Mouse (Mus musculus): ENCODE data around the gene Exph5. TPM values are rescaled to one million over a fixed set of nuclear protein-coding genes. Genes with fewer than 3 reads are reported as not detected.

The Exph5 gene
- polyA plus RNA-seq, 1 experiment from 2014 or later: 1.1 TPM

- WGBS: 85% methylated on average over 5 of the region's 5 CpGs
- no peak overlapping the region for H3K27ac ChIP-seq (replicated peaks; ENCODE audit: low read depth, low read length)
- no peaks in the 10 kb centered on the region for H3K27me3 ChIP-seq (ENCODE audit: control insufficient read depth, insufficient read depth, low read length)
- no peak overlapping the region for H3K4me2 ChIP-seq (ENCODE audit: low read depth, severe bottlenecking)
- no peak overlapping the region for H3K4me3 ChIP-seq (ENCODE audit: low read depth, low read length)
- H3K9me3 ChIP-seq (ENCODE audit: control insufficient read depth, low read length): no peaks in the 10 kb centered on the region
- no peaks in the 10 kb centered on the region for H3K36me3 ChIP-seq (ENCODE audit: control insufficient read depth, insufficient read depth, low read length)
- DNase-seq (ENCODE audit: low spot score) (no peak), ATAC-seq (ENCODE audit: insufficient number of reproducible peaks, low FRiP score, low TSS enrichment, low read depth) (no peak)
- H3K4me1 ChIP-seq (ENCODE audit: control insufficient read depth, insufficient read depth, low read length): peaks cover 7% of the 10 kb centered on the region; the same call in 1 of the 2 replicates
- H3K9ac ChIP-seq (ENCODE audit: low read length): no peak overlapping the region
These were observed 32.6 kb upstream of the Exph5 start for GRCm38 (mm10) chr9:53268731-53269465.

DNA sequence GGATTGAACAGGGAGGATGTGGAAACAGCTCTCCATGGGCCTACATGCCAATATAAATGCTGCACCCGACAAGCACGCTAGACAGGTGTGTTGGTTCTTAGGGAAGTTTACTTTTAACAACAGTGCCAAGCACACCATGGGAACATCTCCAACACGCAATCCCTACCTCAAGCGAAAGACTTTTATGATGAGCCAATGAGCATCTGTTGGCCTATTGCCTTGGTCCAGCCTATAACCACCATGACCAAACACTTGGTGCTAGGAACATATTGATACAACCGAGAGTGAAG lies 32.1 kb upstream of the Exph5 start:
- Histone ChIP-seq H3K27ac (replicated peaks; ENCODE audit: low read depth, low read length) (no peak overlapping the region), H3K4me1 (ENCODE audit: control insufficient read depth, insufficient read depth, low read length) (peaks cover 7% of the 10 kb centered on the region; the same call in 1 of the 2 replicates), H3K9ac (ENCODE audit: low read length) (no peak overlapping the region), H3K9me3 (ENCODE audit: control insufficient read depth, low read length) (no peaks in the 10 kb centered on the region), H3K36me3 (ENCODE audit: control insufficient read depth, insufficient read depth, low read length) (no peaks in the 10 kb centered on the region), H3K4me2 (ENCODE audit: low read depth, severe bottlenecking) (no peak overlapping the region), H3K27me3 (ENCODE audit: control insufficient read depth, insufficient read depth, low read length) (no peaks in the 10 kb centered on the region), H3K4me3 (ENCODE audit: low read depth, low read length) (no peak overlapping the region)
- WGBS: 93% methylated on average over 5 of the region's 5 CpGs
- no peak for ATAC-seq (ENCODE audit: insufficient number of reproducible peaks, low FRiP score, low TSS enrichment, low read depth)
- DNase-seq (ENCODE audit: low spot score): no peak

- H3K36me3 ChIP-seq (ENCODE audit: control insufficient read depth, insufficient read depth, low read length): no peaks in the 10 kb centered on the region
- no peak for DNase-seq (ENCODE audit: low spot score)
- no peak for ATAC-seq (ENCODE audit: insufficient number of reproducible peaks, low FRiP score, low TSS enrichment, low read depth)
- peaks cover 7% of the 10 kb centered on the region; the same call in 1 of the 2 replicates for H3K4me1 ChIP-seq (ENCODE audit: control insufficient read depth, insufficient read depth, low read length)
- no peak overlapping the region for H3K27ac ChIP-seq (replicated peaks; ENCODE audit: low read depth, low read length)
- WGBS: 64% methylated on average over 5 of the region's 5 CpGs
- no peaks in the 10 kb centered on the region for H3K27me3 ChIP-seq (ENCODE audit: control insufficient read depth, insufficient read depth, low read length)
- H3K4me2 ChIP-seq (ENCODE audit: low read depth, severe bottlenecking): no peak overlapping the region
- no peak overlapping the region for H3K4me3 ChIP-seq (ENCODE audit: low read depth, low read length)
- no peak overlapping the region for H3K9ac ChIP-seq (ENCODE audit: low read length)
- no peaks in the 10 kb centered on the region for H3K9me3 ChIP-seq (ENCODE audit: control insufficient read depth, low read length)
These were observed 30.0 kb upstream of the Exph5 start for GRCm38 (mm10) chr9:53271281-53272022.

DNA sequence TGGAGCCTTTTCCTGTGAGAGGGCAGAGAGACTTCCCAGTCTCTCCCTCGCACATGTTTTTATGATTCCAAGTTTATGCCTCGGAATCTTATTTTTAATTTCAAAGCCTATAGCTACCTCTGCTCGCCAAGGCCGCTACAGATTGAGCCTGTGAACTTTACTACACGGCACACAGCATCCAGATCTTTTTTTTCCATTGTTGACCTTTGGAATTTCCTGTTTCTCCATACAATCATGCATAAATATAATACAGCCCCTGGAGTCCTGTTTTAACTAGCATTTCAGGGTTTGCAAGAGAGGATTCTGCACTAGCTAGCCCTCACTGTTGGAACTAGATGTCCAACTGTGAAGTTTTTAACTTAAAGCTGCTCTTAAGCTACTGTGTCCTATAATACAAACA lies 29.3 kb upstream of the Exph5 start:
- Histone ChIP-seq H3K4me2 (ENCODE audit: low read depth, severe bottlenecking) (no peak overlapping the region), H3K9ac (ENCODE audit: low read length) (no peak overlapping the region), H3K4me1 (ENCODE audit: control insufficient read depth, insufficient read depth, low read length) (peaks cover 7% of the 10 kb centered on the region; the same call in 1 of the 2 replicates), H3K36me3 (ENCODE audit: control insufficient read depth, insufficient read depth, low read length) (no peaks in the 10 kb centered on the region), H3K9me3 (ENCODE audit: control insufficient read depth, low read length) (no peaks in the 10 kb centered on the region), H3K4me3 (ENCODE audit: low read depth, low read length) (no peak overlapping the region), H3K27me3 (ENCODE audit: control insufficient read depth, insufficient read depth, low read length) (no peaks in the 10 kb centered on the region), H3K27ac (replicated peaks; ENCODE audit: low read depth, low read length) (peak overlapping the region; percentile 36; the same call in 1 of the 2 replicates)
- DNase-seq (ENCODE audit: low spot score) (no peak), ATAC-seq (ENCODE audit: insufficient number of reproducible peaks, low FRiP score, low TSS enrichment, low read depth) (no peak)
- WGBS: 52% methylated on average over 5 of the region's 5 CpGs

DNA sequence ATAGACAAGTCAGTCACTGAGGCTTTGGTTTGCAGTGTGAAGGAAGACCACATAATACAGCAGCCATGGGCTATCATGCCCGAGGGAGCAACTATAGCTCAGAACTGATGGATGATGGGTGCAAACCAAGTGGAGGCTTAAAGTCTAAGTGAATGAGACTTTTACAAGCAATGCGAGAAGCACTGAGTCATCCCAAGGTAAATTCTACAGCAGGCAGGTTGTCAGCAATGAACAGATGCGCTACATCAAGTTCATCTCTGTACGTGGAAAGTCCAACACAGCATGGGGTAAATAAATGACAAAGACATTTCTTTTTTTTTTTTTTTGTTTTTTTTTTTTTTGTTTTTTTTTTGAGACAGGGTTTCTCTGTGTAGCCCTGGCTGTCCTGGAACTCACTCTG lies 28.8 kb upstream of the Exph5 start:
- H3K9ac ChIP-seq (ENCODE audit: low read length): no peak overlapping the region
- WGBS: 82% methylated on average over 4 of the region's 4 CpGs
- no peak overlapping the region for H3K27ac ChIP-seq (replicated peaks; ENCODE audit: low read depth, low read length)
- H3K36me3 ChIP-seq (ENCODE audit: control insufficient read depth, insufficient read depth, low read length): no peaks in the 10 kb centered on the region
- peaks cover 7% of the 10 kb centered on the region; the same call in 1 of the 2 replicates for H3K4me1 ChIP-seq (ENCODE audit: control insufficient read depth, insufficient read depth, low read length)
- no peak for DNase-seq (ENCODE audit: low spot score)
- H3K4me2 ChIP-seq (ENCODE audit: low read depth, severe bottlenecking): no peak overlapping the region
- H3K27me3 ChIP-seq (ENCODE audit: control insufficient read depth, insufficient read depth, low read length): no peaks in the 10 kb centered on the region
- ATAC-seq (ENCODE audit: insufficient number of reproducible peaks, low FRiP score, low TSS enrichment, low read depth): no peak
- no peaks in the 10 kb centered on the region for H3K9me3 ChIP-seq (ENCODE audit: control insufficient read depth, low read length)
- no peak overlapping the region for H3K4me3 ChIP-seq (ENCODE audit: low read depth, low read length)

GRCm38 (mm10) chr9:53276381-53276780 lies 25.1 kb upstream of the Exph5 start:
- H3K4me2 ChIP-seq (ENCODE audit: low read depth, severe bottlenecking): no peak overlapping the region
- H3K36me3 ChIP-seq (ENCODE audit: control insufficient read depth, insufficient read depth, low read length): no peaks in the 10 kb centered on the region
- no peak overlapping the region for H3K4me3 ChIP-seq (ENCODE audit: low read depth, low read length)
- no peaks in the 10 kb centered on the region for H3K27me3 ChIP-seq (ENCODE audit: control insufficient read depth, insufficient read depth, low read length)
- peaks cover 7% of the 10 kb centered on the region; the same call in 1 of the 2 replicates for H3K4me1 ChIP-seq (ENCODE audit: control insufficient read depth, insufficient read depth, low read length)
- no peak for DNase-seq (ENCODE audit: low spot score)
- no peak for ATAC-seq (ENCODE audit: insufficient number of reproducible peaks, low FRiP score, low TSS enrichment, low read depth)
- H3K9ac ChIP-seq (ENCODE audit: low read length): no peak overlapping the region
- no peak overlapping the region for H3K27ac ChIP-seq (replicated peaks; ENCODE audit: low read depth, low read length)
- 97% methylated on average over 1 of the region's 1 CpGs for WGBS
- H3K9me3 ChIP-seq (ENCODE audit: control insufficient read depth, low read length): no peaks in the 10 kb centered on the region

DNA sequence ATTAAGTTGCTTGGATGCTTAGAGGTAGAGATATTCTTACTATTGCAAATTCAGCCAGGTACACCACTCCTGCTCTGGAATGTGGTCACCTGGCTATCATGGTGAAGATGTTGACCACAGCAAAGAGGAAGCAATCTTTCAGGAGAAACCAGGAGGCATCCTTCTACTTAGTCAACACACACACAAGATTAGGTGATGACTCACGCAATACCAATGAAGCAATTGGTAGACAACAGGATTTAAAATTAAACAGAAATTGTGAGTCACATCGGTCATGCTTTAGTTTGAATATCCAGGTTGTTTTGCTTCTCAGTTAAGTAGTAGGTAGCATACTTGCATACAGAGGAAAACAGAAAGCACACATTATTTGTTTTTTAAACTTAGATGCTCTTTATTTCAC lies 22.5 kb upstream of the Exph5 start:
- H3K9me3 ChIP-seq (ENCODE audit: control insufficient read depth, low read length): no peaks in the 10 kb centered on the region
- 94% methylated on average over 2 of the region's 2 CpGs for WGBS
- no peaks in the 10 kb centered on the region for H3K27me3 ChIP-seq (ENCODE audit: control insufficient read depth, insufficient read depth, low read length)
- no peaks in the 10 kb centered on the region for H3K36me3 ChIP-seq (ENCODE audit: control insufficient read depth, insufficient read depth, low read length)
- H3K27ac ChIP-seq (replicated peaks; ENCODE audit: low read depth, low read length): no peak overlapping the region
- H3K4me2 ChIP-seq (ENCODE audit: low read depth, severe bottlenecking): no peak overlapping the region
- DNase-seq (ENCODE audit: low spot score): no peak
- no peak overlapping the region for H3K4me3 ChIP-seq (ENCODE audit: low read depth, low read length)
- no peak overlapping the region for H3K9ac ChIP-seq (ENCODE audit: low read length)
- H3K4me1 ChIP-seq (ENCODE audit: control insufficient read depth, insufficient read depth, low read length): no peaks in the 10 kb centered on the region
- no peak for ATAC-seq (ENCODE audit: insufficient number of reproducible peaks, low FRiP score, low TSS enrichment, low read depth)

GRCm38 (mm10) chr9:53286793-53287192 lies 14.7 kb upstream of the Exph5 start:
- no peaks in the 10 kb centered on the region for H3K4me1 ChIP-seq (ENCODE audit: control insufficient read depth, insufficient read depth, low read length)
- 80% methylated on average over 6 of the region's 6 CpGs for WGBS
- H3K9me3 ChIP-seq (ENCODE audit: control insufficient read depth, low read length): no peaks in the 10 kb centered on the region

More at GRCm38 (mm10) chr9:53286793-53287192, 14.7 kb upstream of the Exph5 start:
- no peak overlapping the region for H3K4me3 ChIP-seq (ENCODE audit: low read depth, low read length)
- H3K4me2 ChIP-seq (ENCODE audit: low read depth, severe bottlenecking): no peak overlapping the region
- H3K9ac ChIP-seq (ENCODE audit: low read length): no peak overlapping the region
- H3K27me3 ChIP-seq (ENCODE audit: control insufficient read depth, insufficient read depth, low read length): no peaks in the 10 kb centered on the region
- H3K36me3 ChIP-seq (ENCODE audit: control insufficient read depth, insufficient read depth, low read length): no peaks in the 10 kb centered on the region
- no peak for ATAC-seq (ENCODE audit: insufficient number of reproducible peaks, low FRiP score, low TSS enrichment, low read depth)
- DNase-seq (ENCODE audit: low spot score): no peak
- no peak overlapping the region for H3K27ac ChIP-seq (replicated peaks; ENCODE audit: low read depth, low read length)
